Mouse (Mus musculus): Measurements from ENCODE around the gene Gm6890. TPM values are rescaled to one million over a fixed set of nuclear protein-coding genes. Genes with fewer than 3 reads are reported as not detected.

Gene Gm6890
- polyA plus RNA-seq (2014; fragmentation: Illumina TruSeq; extraction: RNeasy Lipid Tissue Mini Kit (QIAGEN cat#74804); ENCODE audit: low read depth, low replicate concordance) = not detected

DNA sequence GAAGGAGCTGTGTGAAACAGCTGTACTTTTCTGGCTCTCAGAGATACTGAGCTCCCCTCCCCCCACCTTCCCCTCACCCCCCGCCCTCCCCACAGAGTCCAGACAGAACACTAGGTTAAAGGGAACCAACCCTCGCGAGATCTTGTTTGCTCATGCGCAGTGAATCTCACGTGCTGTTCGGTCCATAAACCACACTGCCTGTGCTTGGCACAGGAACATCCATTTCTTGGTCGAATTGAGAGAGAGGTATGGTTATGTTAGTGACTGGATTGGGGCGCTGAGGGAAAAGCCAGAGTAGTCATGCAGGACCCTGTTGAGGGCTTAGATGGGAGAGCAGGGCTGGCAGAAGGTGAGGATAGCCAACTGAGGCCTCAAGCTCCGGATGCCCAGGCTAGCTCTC is at the start of gene Gm6890:
Gene Gm6890 (plus strand): TSS at position 301 of the 400 bp plus-strand sequence.

Other genes with a start within 250 kb of the Gm6890 start
- not detected for gene Olfr1326-ps1, start 166.0 kb upstream of the Gm6890 start, polyA plus RNA-seq (2014; fragmentation: Illumina TruSeq; extraction: RNeasy Lipid Tissue Mini Kit (QIAGEN cat#74804); ENCODE audit: low read depth, low replicate concordance)
- gene Olfr1325, start 148.2 kb upstream of the Gm6890 start, polyA plus RNA-seq (2014; fragmentation: Illumina TruSeq; extraction: RNeasy Lipid Tissue Mini Kit (QIAGEN cat#74804); ENCODE audit: low read depth, low replicate concordance) = not detected
- gene Gm5640, start 95.3 kb upstream of the Gm6890 start, polyA plus RNA-seq (2014; fragmentation: Illumina TruSeq; extraction: RNeasy Lipid Tissue Mini Kit (QIAGEN cat#74804); ENCODE audit: low read depth, low replicate concordance) = 1.2 TPM
- gene Gm5936, start 96.3 kb downstream of the Gm6890 start, polyA plus RNA-seq (2014; fragmentation: Illumina TruSeq; extraction: RNeasy Lipid Tissue Mini Kit (QIAGEN cat#74804); ENCODE audit: low read depth, low replicate concordance) = not detected